Mouse (Mus musculus) cortical plate, adult 2 months (tissue): ENCODE results near the gene Gm7029.

ENCODE experiments used
- CTCF ChIP-seq: fragments of 200-500 bp; IDR thresholded peaks from 2 replicates; pipeline ENCODE4 v1.5.1; 2011; ENCODE audit warnings: mild to moderate bottlenecking, control low read depth, low read length; ENCODE audit not compliant: insufficient read depth; ENCODE audit errors: extremely low read depth
- POLR2A ChIP-seq: fragments of 200-500 bp; IDR thresholded peaks from 2 replicates; pipeline ENCODE4 v1.6.1; 2011; ENCODE audit warnings: mild to moderate bottlenecking, low read length, control low read depth; ENCODE audit not compliant: insufficient read depth; ENCODE audit errors: extremely low read depth

- TF ChIP-seq CTCF (no peak), POLR2A (peak; percentile 77; the same call in 1 of the 2 replicates)
These were observed 30.5 kb upstream of the Gm7029 start, which contains the start of gene Cd320 for GRCm38 (mm10) chr17:33842966-33843795.
